Mouse (Mus musculus) gastrocnemius, postnatal 4 days (tissue): ENCODE measurements around the gene Dusp10. TPM values are rescaled to one million over a fixed set of nuclear protein-coding genes. Genes with fewer than 3 reads are reported as not detected.
A peak's percentile ranks its signal among the peaks of the same experiment; 100 is the strongest.

ENCODE experiments used
- DNase-seq, 2 experiments: peaks; one replicate each; pipeline ENCODE4 v3.0.0; 2021 to 2022; ENCODE audit warnings: low spot score in 2 of 2, mixed read lengths in 2 of 2
- total RNA-seq, 2 experiments: library from RNA; stranded (reverse); gene quantifications; 2 replicates each; pipeline ENCODE4 v1.2.3; 2021

Gene Dusp10
- total RNA-seq, 2 experiments from 2014 or later = 30.4 to 35.9 TPM

GRCm38 (mm10) chr1:184100414-184100813, 87.3 kb downstream of the Dusp10 start:
- DNase-seq = no peak

GRCm38 (mm10) chr1:184100927-184101749, 88.0 kb downstream of the Dusp10 start:
- no peak for DNase-seq

GRCm38 (mm10) chr1:184101750-184102046, 88.6 kb downstream of the Dusp10 start:
- DNase-seq = no peak

DNA sequence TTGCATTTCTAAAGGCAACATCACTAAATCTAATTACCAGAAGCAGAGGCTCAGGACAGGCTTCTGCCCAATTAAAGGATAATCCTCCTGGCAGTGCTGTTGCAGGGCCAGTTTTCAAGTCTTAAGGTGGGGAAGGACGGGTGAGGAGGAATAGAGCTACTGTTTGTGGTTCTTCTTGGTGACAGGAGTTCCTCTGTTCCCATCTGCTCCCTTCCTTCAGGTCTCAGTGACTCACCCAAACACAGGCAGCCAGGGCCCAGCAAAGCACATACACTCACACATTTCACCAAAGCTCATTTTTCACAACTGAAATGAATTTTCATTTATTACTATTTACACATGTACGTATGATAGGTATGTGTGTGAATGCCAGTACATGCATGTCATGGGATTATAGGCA, 93.7 kb downstream of the Dusp10 start:
- no peak for DNase-seq

DNA sequence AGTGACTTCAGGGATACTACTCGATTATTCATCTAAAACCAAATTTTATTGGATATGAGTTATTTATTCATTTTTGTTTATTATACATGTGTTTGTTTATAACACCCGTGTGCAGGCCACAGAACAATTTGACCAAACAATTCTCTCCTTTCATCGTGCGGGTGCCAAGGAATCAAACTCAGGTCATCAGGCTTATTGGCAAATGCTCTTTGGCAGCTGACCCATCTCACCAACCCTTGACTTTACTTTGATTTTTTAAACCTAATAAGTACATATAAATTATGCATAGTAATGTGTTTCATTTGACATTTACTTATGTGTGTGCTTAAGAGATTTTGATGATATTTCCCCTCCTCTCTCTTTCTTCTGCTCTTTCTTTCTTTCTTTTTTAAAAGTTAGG, 94.3 kb downstream of the Dusp10 start:
- DNase-seq = no peak

DNA sequence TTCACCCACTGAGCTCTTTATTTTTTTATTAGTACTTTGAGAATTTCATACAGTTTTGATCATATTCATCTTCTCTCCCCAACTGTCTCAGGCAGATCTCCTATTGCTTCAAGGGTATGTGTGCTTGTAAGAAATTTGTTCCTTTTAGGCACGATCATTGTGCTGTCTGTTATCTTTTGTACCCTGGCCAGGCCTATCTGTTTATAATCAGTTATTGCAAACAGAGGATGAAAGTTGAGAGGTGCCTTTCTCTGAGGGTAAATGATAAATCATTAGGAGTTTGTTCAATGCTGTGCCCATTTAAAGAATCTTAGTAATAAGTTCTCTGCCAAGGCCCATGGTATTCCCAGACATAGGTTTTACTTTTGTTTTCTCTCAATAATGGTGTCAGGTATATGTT, 95.2 kb downstream of the Dusp10 start:
- no peak for DNase-seq

DNA sequence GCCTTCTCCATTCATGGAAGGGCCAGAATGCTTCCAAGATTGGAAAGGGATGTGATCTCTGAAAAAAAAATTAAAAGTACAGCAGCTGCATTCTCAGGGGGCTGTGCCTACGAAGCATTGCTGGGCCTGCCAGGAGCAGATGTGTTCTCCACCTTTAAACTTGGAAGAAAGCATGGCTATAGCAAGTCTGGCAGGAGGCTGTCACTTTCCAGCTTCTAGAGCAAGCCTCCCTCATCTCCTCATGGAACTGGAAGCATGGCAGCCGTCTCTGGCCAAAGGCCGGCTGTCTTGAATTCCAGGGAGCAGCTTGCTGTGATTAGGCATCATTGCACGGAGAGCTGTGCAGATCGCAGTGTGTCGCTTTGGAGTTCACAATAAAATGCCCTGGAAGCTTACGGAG, 104.5 kb downstream of the Dusp10 start:
- DNase-seq = peak in 1 of 2 experiments; percentile 27

DNA sequence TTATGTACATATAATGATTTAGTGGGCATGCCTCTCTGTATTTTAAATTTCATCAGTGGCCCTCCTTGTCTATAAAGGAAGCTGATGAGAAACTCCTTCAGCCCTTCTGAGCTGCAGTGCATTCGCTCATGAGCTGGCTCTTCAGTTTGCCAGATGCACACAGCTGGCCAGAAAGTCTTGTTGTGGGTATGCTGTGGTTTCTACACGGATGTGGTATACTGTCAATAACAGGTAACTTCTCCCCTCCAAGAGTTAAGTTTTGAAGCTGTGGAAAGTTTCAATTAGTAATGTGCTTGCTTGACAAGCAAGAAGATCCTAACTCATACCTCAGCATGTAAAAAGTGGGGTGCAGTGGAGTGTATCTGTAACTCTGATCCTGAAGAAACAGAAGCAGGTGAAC, 104.9 kb downstream of the Dusp10 start:
- no peak for DNase-seq

- DNase-seq = no peak
Observed at GRCm38 (mm10) chr1:184118586-184118985, 105.5 kb downstream of the Dusp10 start.

Other genes with a start within 250 kb of the Dusp10 start
- gene 1700056E22Rik, start 21.0 kb downstream of the Dusp10 start, total RNA-seq = 1 to 10 TPM; 2.4 to 2.9 TPM